Mouse (Mus musculus): ENCODE measurements around the gene Agap3.
A peak's percentile ranks its signal among the peaks of the same experiment; 100 is the strongest.

Gene Agap3

DNA sequence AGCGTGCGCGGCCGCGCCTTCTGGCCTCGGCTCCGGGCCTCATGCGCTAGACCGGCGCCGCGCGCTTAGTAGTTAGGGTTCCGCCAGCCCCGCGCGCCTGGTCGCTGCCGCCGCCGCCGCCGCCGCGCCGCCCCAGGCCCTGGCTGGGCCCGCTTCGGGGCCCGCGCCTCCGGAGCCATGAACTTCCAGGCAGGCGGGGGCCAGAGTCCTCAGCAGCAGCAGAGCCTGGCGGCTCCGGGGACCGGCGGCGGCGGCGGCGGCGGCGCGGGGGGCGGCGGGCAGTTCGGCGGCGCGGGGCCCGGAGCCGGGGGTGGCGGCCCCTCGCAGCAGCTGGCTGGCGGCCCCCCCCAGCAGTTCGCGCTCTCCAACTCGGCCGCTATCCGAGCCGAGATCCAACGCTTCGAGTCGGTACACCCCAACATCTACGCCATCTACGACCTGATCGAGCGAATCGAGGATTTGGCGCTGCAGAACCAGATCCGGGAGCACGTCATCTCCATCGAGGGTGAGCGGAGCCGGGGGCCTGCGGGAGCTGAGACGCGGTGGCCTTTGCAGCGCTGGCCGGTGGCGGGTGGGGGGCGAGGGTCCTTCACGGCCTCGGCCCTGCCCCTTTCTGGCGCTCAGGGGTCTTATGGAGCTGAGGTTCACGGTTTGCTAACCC, at the start of gene Agap3:
Gene Agap3, plus strand, starts transcription at position 148 of the 661 bp plus-strand sequence.
- DNase-seq (ENCODE audit: extremely low spot score, low spot score): peak; percentile 66

- DNase-seq (ENCODE audit: extremely low spot score, low spot score): no peak
Measured at GRCm38 (mm10) chr5:24404594-24405360, 47.2 kb upstream of the Agap3 start.

DNA sequence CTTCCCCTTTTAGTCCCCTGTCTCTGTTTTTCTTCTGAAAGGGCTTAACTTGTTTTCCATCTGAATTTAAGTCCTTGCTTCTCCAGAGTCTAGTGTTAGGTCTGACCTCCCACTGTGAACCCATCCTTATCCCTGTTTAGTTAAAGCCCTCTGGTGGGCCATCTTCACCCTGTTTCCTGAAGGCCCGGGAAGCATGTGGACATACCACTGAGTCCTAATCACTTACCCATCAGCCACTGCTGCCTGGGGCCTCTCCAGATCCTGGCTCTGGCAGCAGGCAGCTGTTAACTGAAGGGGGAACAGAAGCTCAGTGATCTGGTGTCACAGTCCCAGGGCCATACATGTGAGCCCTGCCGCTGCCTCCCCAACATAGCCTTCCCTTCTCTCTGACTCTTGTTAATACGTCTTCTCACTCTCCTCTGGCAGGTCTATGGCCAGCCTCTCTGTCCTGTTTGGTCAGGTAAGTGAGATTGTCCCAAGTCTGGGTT, 46.5 kb upstream of the Agap3 start:
- DNase-seq (ENCODE audit: extremely low spot score, low spot score): no peak

DNA sequence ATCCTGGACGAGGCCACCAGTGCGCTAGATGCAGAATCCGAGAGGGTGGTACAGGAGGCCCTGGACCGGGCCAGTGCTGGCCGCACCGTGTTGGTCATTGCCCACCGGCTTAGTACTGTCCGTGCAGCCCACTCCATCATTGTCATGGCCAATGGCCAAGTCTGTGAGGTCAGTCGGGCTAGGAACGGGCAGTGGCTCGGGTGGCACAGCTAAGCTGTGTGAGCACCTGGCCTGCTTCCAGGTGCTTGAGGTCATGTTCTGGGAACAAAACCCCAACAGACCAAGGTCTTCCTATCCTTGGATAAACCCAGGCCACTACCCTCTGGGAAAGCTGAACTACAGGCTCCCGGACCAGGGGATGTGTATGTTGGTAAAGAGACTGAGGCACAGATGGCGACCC, 43.3 kb upstream of the Agap3 start:
- DNase-seq (ENCODE audit: extremely low spot score, low spot score): no peak

DNA sequence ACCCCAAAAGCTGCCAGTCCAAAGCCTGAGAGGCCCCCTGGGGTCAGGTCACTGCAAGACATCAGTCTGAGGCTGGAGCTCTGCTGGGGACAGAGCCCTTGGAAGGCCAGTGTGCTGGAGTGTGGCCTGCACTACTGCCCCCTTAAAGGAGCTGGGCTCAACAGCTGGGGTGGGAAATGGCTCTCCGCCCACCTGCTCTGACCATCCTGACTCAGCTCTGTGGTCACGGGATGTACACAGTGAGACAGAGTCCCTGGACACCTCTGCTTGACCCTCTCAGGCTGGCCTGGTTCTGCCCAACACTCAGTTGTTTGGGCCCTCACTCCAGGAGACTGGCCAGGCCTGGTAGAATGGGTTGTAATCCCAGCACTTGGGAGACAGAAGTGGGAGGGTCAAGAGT, 42.5 kb upstream of the Agap3 start:
- DNase-seq (ENCODE audit: extremely low spot score, low spot score): no peak

GRCm38 (mm10) chr5:24412063-24412462, 39.9 kb upstream of the Agap3 start:
- no peak for DNase-seq (ENCODE audit: extremely low spot score, low spot score)

GRCm38 (mm10) chr5:24413042-24413693, 38.8 kb upstream of the Agap3 start, which contains the start of gene Asic3:
TSS of gene Asic3 (plus strand) at chr5:24413392.
- no peak for DNase-seq (ENCODE audit: extremely low spot score, low spot score)

DNA sequence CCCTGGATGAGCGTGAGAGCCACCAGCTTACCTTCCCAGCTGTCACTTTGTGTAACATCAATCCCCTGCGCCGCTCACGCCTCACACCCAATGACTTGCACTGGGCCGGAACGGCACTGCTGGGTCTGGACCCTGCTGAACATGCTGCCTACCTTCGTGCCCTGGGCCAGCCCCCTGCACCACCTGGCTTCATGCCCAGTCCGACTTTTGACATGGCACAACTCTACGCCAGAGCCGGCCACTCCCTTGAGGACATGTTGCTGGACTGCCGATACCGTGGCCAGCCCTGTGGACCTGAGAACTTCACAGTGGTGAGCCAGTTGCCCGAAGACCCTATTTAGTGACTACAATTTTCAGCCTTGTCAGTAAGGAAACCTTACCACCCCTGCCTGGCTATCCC, 38.0 kb upstream of the Agap3 start:
- DNase-seq (ENCODE audit: extremely low spot score, low spot score): no peak

GRCm38 (mm10) chr5:24416222-24416736, 35.7 kb upstream of the Agap3 start:
- peak; percentile 60 for DNase-seq (ENCODE audit: extremely low spot score, low spot score)

- DNase-seq (ENCODE audit: extremely low spot score, low spot score): no peak
Measured at GRCm38 (mm10) chr5:24417587-24417986, 34.4 kb upstream of the Agap3 start.

GRCm38 (mm10) chr5:24420381-24420780, 31.6 kb upstream of the Agap3 start:
- DNase-seq (ENCODE audit: extremely low spot score, low spot score): no peak

- DNase-seq (ENCODE audit: extremely low spot score, low spot score): peak; percentile 97
Measured at GRCm38 (mm10) chr5:24423129-24424003, 28.6 kb upstream of the Agap3 start, which contains the start of the genes Cdk5 and Slc4a2. TSS of gene Cdk5 (minus strand) at chr5:24423530. TSS of gene Slc4a2 (plus strand) at chr5:24423837.

- DNase-seq (ENCODE audit: extremely low spot score, low spot score): no peak
Measured at GRCm38 (mm10) chr5:24424004-24424781, 27.8 kb upstream of the Agap3 start.

DNA sequence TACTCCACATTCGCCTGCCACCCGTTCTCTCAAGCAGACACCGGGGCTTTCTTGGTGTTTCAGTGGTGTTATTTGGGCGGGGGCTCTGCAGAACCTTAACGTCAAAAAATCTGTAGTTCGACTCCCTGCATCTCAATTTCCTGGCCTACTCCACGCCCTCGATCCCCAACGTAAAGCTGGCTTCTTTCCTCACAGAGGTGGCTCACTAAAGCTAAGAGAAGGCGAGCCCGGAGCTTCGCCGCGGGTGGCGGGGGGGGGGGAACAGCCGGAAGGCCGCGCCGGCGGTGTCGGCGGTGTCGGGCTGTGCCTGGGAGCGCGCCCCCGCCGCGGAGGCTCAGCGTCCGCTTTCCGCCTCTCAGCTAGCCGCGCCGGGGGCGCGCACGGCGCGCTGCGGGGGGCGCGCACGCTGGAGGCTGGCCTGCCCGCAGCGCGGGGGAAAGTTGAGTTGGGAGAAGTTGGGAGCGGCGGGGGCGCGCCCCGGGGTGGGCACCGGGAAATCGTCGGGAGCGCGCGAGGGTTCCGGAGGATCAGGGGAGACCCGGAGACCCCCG, 27.0 kb upstream of the Agap3 start:
- DNase-seq (ENCODE audit: extremely low spot score, low spot score): peak; percentile 84

DNA sequence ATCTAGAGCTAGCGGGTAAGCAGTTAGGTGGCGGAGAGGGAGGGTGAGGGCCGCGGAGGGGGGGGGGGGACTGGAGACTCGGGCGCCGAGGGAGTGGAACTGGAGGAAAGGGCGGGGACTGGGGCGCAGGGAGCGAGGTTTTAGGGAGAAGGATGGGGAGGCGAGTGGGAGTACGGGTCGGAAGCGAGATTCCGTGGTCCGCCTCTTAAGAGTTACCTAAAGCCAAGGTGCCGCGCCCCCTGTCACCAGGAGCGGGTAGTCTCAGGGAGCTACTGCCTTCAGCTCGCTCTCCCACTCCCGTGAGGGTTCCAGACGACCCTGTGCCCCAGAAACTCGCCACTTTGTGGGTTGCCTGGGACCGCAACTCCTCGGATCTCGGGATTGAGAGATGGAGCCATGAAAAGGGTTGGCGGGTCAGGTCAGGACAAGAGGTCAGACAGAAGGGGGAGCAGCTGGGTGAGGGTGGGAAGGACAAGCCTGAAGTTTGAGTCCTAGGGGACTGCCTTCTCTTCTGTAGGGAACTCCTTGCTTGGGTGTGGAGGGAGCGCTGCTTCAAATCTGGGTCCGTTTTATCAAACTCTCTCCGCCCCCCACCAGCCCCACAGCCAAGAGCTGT, 26.4 kb upstream of the Agap3 start:
- DNase-seq (ENCODE audit: extremely low spot score, low spot score): peak; percentile 75

DNA sequence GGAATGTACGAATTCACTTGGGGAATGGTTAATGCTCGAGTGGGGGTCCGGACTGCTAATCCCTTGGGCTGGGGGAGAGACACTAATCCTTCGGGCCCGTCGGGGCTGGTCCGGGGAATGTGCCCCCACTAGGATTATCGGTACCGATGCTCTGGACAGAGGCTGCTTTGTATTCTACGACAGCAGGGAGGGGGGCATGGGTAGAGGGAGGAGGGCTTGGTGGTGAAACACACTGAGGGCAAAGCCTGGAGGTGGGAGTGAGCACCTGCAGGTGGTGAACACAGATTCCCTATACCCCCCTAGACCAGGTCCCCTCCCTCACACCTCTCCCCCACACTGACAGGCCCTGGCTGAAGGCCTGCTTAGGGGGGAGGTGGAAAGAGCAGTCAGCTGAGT, 25.9 kb upstream of the Agap3 start:
- no peak for DNase-seq (ENCODE audit: extremely low spot score, low spot score)

GRCm38 (mm10) chr5:24426556-24427284, 25.3 kb upstream of the Agap3 start:
- DNase-seq (ENCODE audit: extremely low spot score, low spot score): no peak

- DNase-seq (ENCODE audit: extremely low spot score, low spot score): no peak
Measured at GRCm38 (mm10) chr5:24427285-24427633, 24.7 kb upstream of the Agap3 start.

- peak; percentile 47 for DNase-seq (ENCODE audit: extremely low spot score, low spot score)
Measured at GRCm38 (mm10) chr5:24427981-24428402, 24.0 kb upstream of the Agap3 start.
